Mouse (Mus musculus) limb, embryonic 10.5 days (tissue): ENCODE data around the gene Sema4c. TPM values are rescaled to one million over a fixed set of nuclear protein-coding genes. Genes with fewer than 3 reads are reported as not detected.

Experiments used
- DNase-seq: peaks from one replicate; pipeline ENCODE4 v3.0.0-alpha.2; 2017; ENCODE audit warnings: low spot score
- H3K27ac ChIP-seq: fragments of 300-500 bp; sonication (generic); 2 replicates; pipeline ENCODE4 v1.5.1; 2016; ENCODE audit warnings: mild to moderate bottlenecking
- H3K27me3 ChIP-seq: fragments of 300-500 bp; sonication (generic); 2 replicates; pipeline ENCODE4 v1.6.1; 2016; ENCODE audit warnings: low read depth, mild to moderate bottlenecking; ENCODE audit not compliant: poor library complexity, severe bottlenecking
- H3K36me3 ChIP-seq: fragments of 300-500 bp; sonication (generic); 2 replicates; pipeline ENCODE4 v1.6.1; 2016; ENCODE audit warnings: mild to moderate bottlenecking, moderate library complexity
- H3K4me1 ChIP-seq: fragments of 300-500 bp; sonication (generic); 2 replicates; pipeline ENCODE4 v1.6.1; 2016
- H3K4me3 ChIP-seq: fragments of 300-500 bp; sonication (generic); 2 replicates; pipeline ENCODE4 v1.5.1; 2016; ENCODE audit warnings: mild to moderate bottlenecking, moderate library complexity
- H3K9me3 ChIP-seq: fragments of 300-500 bp; sonication (generic); replicated peaks from 2 replicates; pipeline ENCODE4 v1.6.1; 2016; ENCODE audit warnings: mild to moderate bottlenecking
- WGBS: fragments of 180-500 bp; shearing (Covaris S2); methylation state at CpG from one replicate; pipeline ENCODE4 v1.1.7; 2016; 5-methylcytosine and 5-hydroxymethylcytosine counted together
- polyA plus RNA-seq: library from polyadenylated mRNA; unstranded; fragments of >200 nt; fragmentation: Nextera tagmentation; extraction: Ambion mirVana; gene quantifications from 2 replicates; pipeline ENCODE4 v1.2.1, GENCODE M21; 2016

Sema4c gene
- polyA plus RNA-seq, 1 experiment from 2014 or later: 34.2 TPM

GRCm38 (mm10) chr1:36588476-36589450, 30.6 kb upstream of the Sema4c start:
- Histone ChIP-seq H3K4me3 (peak overlapping the region; percentile 33), H3K4me1 (peaks cover 81% of the 10 kb centered on the region), H3K27ac (peak overlapping the region; percentile 92), H3K27me3 (no peaks in the 10 kb centered on the region), H3K36me3 (no peaks in the 10 kb centered on the region), H3K9me3 (no peaks in the 10 kb centered on the region)
- peak; percentile 88 for DNase-seq
- 35% methylated on average over 13 of the region's 13 CpGs for WGBS

GRCm38 (mm10) chr1:36587860-36588259, 29.7 kb upstream of the Sema4c start:
- no peak for DNase-seq
- WGBS: 90% methylated on average over 6 of the region's 6 CpGs
- H3K36me3 ChIP-seq: no peaks in the 10 kb centered on the region
- no peaks in the 10 kb centered on the region for H3K9me3 ChIP-seq
- H3K27ac ChIP-seq: peak overlapping the region; percentile 92
- H3K4me3 ChIP-seq: no peak overlapping the region
- peaks cover 86% of the 10 kb centered on the region for H3K4me1 ChIP-seq
- no peaks in the 10 kb centered on the region for H3K27me3 ChIP-seq

GRCm38 (mm10) chr1:36586288-36586687, 28.1 kb upstream of the Sema4c start:
- peak; percentile 61 for DNase-seq
- no peaks in the 10 kb centered on the region for H3K9me3 ChIP-seq
- WGBS: 16% methylated on average over 4 of the region's 4 CpGs
- H3K4me1 ChIP-seq: peaks cover 94% of the 10 kb centered on the region
- peak overlapping the region; percentile 92 for H3K27ac ChIP-seq
- H3K27me3 ChIP-seq: no peaks in the 10 kb centered on the region
- no peaks in the 10 kb centered on the region for H3K36me3 ChIP-seq
- H3K4me3 ChIP-seq: peak overlapping the region; percentile 14; the same call in 1 of the 2 replicates

- 80% methylated on average over 8 of the region's 8 CpGs for WGBS
- Histone ChIP-seq H3K36me3 (no peaks in the 10 kb centered on the region), H3K27me3 (no peaks in the 10 kb centered on the region), H3K9me3 (no peaks in the 10 kb centered on the region), H3K27ac (peak overlapping the region; percentile 77), H3K4me3 (no peak overlapping the region), H3K4me1 (peaks cover 90% of the 10 kb centered on the region)
- no peak for DNase-seq
These were observed 25.4 kb upstream of the Sema4c start for GRCm38 (mm10) chr1:36583408-36584116.

GRCm38 (mm10) chr1:36582211-36582610, 24.1 kb upstream of the Sema4c start:
- 84% methylated on average over 8 of the region's 8 CpGs for WGBS
- H3K4me1 ChIP-seq: peaks cover 90% of the 10 kb centered on the region
- no peak overlapping the region for H3K4me3 ChIP-seq
- no peak for DNase-seq
- H3K36me3 ChIP-seq: no peaks in the 10 kb centered on the region
- no peaks in the 10 kb centered on the region for H3K9me3 ChIP-seq
- H3K27ac ChIP-seq: peak overlapping the region; percentile 89
- H3K27me3 ChIP-seq: no peaks in the 10 kb centered on the region

GRCm38 (mm10) chr1:36581260-36581659, 23.1 kb upstream of the Sema4c start:
- peak overlapping the region; percentile 89 for H3K27ac ChIP-seq
- 81% methylated on average over 5 of the region's 5 CpGs for WGBS
- H3K36me3 ChIP-seq: no peaks in the 10 kb centered on the region
- peaks cover 90% of the 10 kb centered on the region for H3K4me1 ChIP-seq
- no peaks in the 10 kb centered on the region for H3K9me3 ChIP-seq
- 0 out of 2 replicates have a peak overlapping the region, but pooled peaks have one; percentile 40 for H3K4me3 ChIP-seq
- H3K27me3 ChIP-seq: no peaks in the 10 kb centered on the region
- DNase-seq: no peak

- H3K27me3 ChIP-seq: no peaks in the 10 kb centered on the region
- H3K4me1 ChIP-seq: peaks cover 90% of the 10 kb centered on the region
- H3K4me3 ChIP-seq: peak overlapping the region; percentile 40
- H3K9me3 ChIP-seq: no peaks in the 10 kb centered on the region
- WGBS: 1% methylated on average over 17 of the region's 17 CpGs
- H3K27ac ChIP-seq: peak overlapping the region; percentile 89
- no peaks in the 10 kb centered on the region for H3K36me3 ChIP-seq
- peak; percentile 70 for DNase-seq
These were observed 22.4 kb upstream of the Sema4c start for GRCm38 (mm10) chr1:36580384-36581207.

- peak overlapping the region; percentile 40 for H3K4me3 ChIP-seq
- H3K27ac ChIP-seq: peak overlapping the region; percentile 89
- 44% methylated on average over 6 of the region's 6 CpGs for WGBS
- H3K9me3 ChIP-seq: no peaks in the 10 kb centered on the region
- peaks cover 90% of the 10 kb centered on the region for H3K4me1 ChIP-seq
- no peak for DNase-seq
- H3K36me3 ChIP-seq: no peaks in the 10 kb centered on the region
- H3K27me3 ChIP-seq: no peaks in the 10 kb centered on the region
These were observed 21.8 kb upstream of the Sema4c start for GRCm38 (mm10) chr1:36579974-36580383.

GRCm38 (mm10) chr1:36576991-36577675, 19.0 kb upstream of the Sema4c start:
- Histone ChIP-seq H3K4me3 (no peak overlapping the region), H3K4me1 (peaks cover 95% of the 10 kb centered on the region), H3K27ac (peak overlapping the region; percentile 77), H3K36me3 (no peaks in the 10 kb centered on the region), H3K9me3 (no peaks in the 10 kb centered on the region), H3K27me3 (no peaks in the 10 kb centered on the region)
- no peak for DNase-seq
- WGBS: 52% methylated on average over 6 of the region's 6 CpGs

- Histone ChIP-seq H3K9me3 (no peaks in the 10 kb centered on the region), H3K4me3 (no peak overlapping the region), H3K27ac (peak overlapping the region; percentile 77), H3K36me3 (no peaks in the 10 kb centered on the region), H3K27me3 (no peaks in the 10 kb centered on the region), H3K4me1 (peaks cover 90% of the 10 kb centered on the region)
- no peak for DNase-seq
- 58% methylated on average over 6 of the region's 6 CpGs for WGBS
These were observed 17.2 kb upstream of the Sema4c start for GRCm38 (mm10) chr1:36575347-36575746.

GRCm38 (mm10) chr1:36574196-36574955, 16.2 kb upstream of the Sema4c start:
- Histone ChIP-seq H3K36me3 (no peaks in the 10 kb centered on the region), H3K4me1 (peaks cover 90% of the 10 kb centered on the region), H3K27ac (peak overlapping the region; percentile 8), H3K27me3 (no peaks in the 10 kb centered on the region), H3K9me3 (no peaks in the 10 kb centered on the region), H3K4me3 (no peak overlapping the region)
- no peak for DNase-seq
- 80% methylated on average over 5 of the region's 5 CpGs for WGBS
